Mouse (Mus musculus): ENCODE results near the gene Tnrc6a.

DNA sequence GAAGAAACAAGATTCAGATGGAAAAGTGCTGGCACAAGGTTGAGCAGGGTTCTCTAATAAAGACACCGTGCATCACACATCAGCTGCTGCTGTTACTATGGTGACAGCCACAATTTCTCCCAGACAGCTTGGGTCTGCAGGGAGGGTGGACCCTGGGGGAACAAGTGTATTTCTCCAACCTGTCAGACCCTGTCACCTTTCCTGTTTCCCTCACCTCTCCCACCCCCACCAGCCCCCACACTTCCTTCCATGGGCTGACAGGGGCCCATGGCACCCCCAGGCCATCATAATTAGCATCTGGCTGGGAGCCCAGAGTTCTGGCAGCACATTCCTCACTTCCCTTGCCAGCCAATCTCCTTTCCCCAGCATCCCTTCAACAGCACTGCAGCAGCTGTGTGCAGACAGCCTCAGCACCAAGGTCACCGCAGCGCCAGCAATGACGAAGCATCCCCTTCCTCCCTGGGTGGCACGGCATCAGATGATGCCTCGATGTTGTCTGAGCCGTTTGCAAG lies 39.4 kb upstream of the Tnrc6a start:
- TF ChIP-seq MYOG (IDR thresholded peaks at IDR 0.05; ENCODE audit: control insufficient read depth, extremely low read depth, insufficient read length) (no peak), FOSL1 (IDR thresholded peaks at IDR 0.05; ENCODE audit: insufficient read depth, low read length, poor library complexity, severe bottlenecking) (no peak), CTCF (IDR thresholded peaks at IDR 0.05; ENCODE audit: control insufficient read depth, insufficient read depth, insufficient read length) (no peak), MAX (IDR thresholded peaks at IDR 0.05) (no peak)

All from C2C12 (cell line).